Mouse (Mus musculus) adipocyte (in vitro differentiated cells): Measurements from ENCODE around the gene Nuak2.
A peak's percentile ranks its signal among the peaks of the same experiment; 100 is the strongest.

Experiments used
- DNase-seq: peaks from one replicate; pipeline ENCODE4 v3.0.0-alpha.2; 2016; ENCODE audit warnings: low spot score

Nuak2 gene

DNA sequence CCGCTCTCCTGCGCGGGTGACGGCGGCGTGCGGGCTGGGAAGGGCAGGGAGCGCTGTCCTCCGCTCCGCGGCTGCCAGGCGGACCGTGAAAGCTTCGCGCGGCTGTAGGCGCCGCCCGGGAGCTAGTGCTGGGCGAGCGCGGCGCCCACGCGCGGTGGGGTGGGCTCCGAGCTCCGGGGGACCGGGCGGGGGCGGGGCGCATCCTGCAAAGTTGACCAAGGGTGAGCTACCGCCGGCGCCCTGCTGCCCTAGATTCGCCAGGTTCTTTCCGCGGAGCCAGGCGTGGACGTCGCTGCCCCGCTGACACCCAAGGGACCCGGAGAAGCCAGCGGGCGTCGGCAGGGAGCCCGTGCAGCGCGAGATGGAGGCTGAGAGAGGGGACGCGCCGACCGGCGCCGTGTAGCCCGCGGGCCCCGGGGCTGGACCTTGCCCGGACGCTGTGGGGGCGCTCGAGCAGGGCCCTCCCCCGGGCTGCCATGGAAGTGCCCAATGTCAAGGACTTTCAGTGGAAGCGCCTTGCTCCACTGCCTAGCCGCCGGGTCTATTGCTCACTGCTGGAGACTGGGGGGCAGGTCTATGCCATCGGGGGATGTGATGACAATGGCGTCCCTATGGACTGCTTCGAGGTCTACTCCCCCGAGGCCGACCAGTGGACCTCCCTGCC lies 17.0 kb upstream of the Nuak2 start:
- DNase-seq = peak; percentile 18

DNA sequence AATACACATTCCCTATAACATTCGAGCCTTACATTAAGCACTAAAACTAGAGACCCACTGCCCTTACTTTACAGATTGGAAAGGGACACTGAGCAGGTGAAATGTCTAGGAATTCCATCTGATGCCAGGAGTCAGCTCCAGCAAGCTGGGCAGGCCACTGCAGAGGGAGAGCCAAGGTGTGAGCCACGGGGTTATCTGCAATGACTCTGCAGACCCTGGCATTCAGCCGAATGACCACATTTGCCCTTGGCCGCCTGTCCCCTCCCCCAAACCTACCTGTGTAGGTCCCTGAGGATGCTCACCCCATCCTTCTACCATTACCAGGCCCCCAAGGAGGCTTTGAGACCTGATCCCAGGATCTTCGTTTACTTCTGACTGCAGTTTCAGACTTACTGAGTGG lies 16.2 kb upstream of the Nuak2 start:
- no peak for DNase-seq

DNA sequence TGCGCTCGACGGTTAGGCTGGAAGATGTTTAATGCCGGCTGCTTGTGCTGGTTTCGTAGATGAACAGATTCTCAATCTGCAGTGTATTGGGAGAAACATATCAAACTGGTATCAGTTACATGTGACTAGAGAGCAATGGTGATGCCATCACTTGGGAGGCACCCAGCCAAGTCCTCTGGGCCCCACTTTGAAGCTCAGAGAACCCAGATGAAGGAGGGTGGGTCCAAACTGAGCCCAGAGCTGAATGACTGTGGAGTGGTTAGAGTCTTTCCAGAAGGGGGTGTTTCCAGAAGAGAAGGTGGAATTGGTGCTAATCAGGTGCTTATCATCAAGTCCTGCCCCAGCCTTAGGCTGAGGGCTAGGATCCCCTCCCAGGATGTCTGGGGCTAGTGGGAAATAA lies 14.7 kb upstream of the Nuak2 start:
- DNase-seq = no peak

DNA sequence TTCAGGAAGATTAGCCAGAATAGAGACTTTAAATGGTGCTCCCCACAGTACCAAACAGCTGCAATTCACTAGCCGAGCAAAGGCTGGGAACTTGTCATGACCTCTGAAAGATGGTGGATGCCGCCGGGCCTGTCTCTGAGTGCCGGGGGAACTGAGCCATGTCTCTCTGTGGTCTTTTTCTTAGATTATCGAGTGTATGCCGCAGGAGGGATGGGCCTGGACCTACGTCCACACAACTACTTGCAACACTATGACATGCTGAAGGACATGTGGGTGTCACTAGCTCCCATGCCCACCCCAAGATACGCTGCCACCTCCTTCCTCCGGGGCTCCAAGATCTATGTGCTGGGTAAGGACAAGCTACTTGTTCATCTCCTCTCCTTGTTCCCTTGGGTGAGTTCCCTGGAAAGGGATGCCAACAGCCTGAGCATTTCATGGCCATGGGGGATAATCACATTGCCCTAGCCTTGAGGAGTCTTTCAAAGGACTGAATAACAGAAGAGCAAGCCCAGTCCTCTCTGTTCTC lies 13.5 kb upstream of the Nuak2 start:
- no peak for DNase-seq

DNA sequence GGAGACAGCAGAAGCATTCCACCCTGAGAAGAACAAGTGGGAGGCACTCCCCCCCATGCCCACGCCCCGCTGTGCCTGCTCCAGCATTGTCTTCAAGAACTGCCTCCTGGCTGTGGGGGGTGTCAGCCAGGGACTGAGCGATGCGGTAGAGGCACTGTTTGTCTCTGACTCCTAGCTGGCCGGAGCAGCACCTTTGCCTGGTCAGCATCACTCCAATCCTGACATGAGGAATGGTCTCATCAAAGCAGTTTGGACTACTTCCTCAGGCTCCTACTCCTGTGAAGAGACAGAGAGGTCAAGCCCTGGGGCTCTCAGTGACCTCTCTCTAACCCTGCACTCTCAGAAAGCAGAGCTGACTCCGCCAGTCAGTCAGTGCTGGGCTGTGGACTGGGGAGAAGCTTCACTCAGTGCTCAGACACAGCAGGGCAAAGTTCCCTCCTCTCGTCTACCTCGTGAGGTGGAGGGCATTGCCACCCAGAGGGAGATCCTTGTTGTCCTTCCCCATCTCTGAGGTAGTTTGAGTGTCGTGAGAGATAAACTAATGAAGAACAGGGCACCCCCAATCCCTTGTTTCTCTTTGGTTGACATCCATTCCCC lies 11.2 kb upstream of the Nuak2 start:
- no peak for DNase-seq

DNA sequence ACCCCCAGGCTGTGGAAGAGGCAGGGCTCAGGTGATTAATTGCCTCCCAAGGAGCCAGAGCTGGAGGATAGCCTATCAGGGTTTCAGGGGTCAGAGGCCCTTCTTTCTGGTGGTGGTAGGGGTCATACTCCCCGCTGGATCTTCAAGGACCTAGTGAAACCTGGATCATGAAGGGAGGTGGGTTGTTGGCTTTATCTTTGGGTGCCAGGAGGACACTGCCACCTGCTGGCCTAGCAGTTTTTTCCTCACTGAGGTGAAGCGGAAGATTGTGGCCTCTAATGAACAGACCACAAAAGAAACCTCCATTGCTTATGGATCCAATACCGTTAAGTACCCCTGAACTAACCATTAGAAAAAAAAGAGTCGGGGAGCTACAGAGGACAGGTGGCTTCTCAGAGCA lies 9.8 kb upstream of the Nuak2 start:
- DNase-seq = peak; percentile 53

DNA sequence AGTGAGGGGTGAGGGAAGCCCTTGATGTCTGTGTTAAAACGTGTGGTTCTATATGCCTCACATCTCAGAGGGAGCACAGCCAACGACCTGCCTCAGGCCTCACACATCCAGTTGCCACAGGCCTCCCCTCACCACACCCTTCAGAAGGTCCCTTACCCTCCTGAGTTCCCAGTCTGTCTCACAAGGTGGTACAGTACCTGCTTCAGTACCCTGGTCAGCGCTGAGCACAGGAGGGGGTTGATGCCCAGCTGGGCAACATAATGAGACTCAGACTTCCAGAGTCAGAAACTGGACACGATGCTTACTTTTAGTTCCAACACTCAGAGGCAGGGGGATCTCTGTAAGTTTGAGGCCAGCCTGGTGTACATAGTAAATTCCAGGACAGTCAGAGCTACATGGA lies 9.1 kb upstream of the Nuak2 start:
- DNase-seq = no peak

DNA sequence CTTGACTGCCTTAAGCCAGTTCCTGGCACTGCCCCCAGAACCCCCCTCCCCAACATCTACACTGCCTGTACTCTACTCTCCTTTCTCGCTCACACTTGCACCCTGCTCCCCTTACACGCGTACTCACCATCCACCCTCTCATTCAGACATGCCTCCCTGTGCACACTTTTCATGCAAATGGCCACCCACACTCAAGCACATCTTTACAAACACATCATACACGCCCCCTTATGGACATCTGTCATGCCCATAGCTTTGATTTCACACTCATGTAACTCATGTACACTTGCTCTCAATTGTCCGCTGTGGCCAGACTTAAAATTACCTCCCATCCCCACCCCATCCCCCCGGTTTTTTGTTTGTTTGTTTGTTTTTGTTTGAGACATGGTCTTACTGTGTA lies 8.0 kb upstream of the Nuak2 start:
- DNase-seq = no peak

DNA sequence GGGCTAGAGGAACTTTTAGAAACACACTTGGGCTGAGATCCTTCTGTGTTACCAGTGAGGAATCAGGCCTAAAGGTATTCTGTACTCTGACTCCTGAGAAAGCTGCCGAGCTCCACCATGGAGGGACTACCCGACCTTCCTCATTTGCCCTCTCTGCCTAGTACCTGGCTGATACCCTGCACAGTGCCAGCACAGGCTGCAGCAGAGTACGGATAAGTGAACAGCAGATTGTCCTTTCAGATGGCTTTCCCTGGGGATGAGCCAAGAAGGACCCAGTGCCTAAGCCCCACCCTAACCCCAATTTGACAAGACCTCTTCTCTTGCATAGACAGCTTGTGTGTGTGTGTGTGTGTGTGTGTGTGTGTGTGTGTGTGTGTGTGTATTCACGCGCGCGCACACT lies 7.3 kb upstream of the Nuak2 start:
- no peak for DNase-seq

DNA sequence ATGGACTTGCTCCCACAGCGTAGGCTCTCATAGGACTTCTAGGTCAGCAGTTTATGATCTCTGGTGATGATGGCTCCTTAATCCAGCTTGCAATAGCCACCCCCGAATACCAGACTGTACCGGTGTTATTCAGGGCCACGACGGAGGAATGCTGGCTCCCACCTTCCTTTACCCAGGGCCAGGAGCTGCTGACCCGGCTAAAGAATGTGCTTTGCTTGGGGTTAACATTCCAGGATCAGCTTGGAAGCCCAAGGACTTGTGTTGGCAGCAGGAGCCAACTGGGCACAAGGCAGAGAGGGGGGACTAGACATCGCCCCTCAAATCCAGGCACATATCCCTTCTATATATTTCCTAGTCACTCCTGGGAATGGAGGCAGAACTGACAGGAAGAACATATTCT lies 5.2 kb upstream of the Nuak2 start:
- DNase-seq = no peak

DNA sequence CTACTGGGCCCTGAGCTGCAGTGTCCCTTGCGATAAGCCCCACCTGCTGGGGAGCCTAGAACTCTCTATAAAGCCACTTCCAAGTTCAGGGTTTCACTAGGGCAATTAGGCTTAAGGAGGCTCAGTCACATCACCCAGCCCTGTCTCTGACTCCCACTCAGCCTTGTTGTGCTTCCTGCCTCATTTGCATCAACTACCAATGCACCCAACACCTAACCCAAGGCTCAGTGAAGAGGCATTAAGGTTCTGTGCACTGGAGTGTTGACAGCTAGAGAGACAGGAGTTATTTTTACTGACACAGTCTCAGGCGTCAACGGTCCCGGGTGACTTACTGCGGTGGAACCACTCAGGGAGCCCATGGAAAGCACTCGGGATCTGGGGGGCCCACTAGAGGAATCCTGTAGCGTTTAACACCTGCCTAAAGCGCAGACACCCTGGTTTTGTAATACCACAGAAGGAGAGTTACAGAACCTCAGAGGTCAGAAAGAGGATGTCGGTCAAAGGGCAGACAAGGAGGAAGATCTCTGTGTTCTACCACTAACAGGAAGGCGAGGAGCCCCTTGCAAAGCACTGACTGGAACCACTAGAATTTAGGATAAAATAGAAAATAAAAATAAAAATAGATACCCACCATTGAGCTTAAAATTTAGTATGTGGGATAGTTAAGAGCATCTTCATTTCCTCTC lies 4.6 kb upstream of the Nuak2 start:
- DNase-seq = no peak

DNA sequence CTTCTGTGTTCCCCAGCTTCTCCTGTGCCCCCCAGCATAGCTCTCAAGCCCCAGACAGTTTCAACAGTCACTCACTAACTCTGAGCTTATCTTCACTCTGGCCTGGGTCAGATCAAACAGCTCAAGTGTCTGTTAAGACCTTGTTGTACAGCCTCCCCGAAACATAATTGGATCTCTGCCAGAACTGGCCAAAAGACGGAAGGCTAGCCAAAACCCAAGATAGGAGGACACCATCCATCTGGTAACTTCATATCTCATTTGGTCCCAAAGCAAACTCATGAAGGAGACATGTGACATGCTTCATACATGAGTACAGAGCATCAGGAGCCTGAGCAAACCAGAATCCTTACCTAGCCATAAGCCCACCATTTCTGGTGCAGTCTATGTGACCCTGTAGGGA lies 3.9 kb upstream of the Nuak2 start:
- no peak for DNase-seq

DNA sequence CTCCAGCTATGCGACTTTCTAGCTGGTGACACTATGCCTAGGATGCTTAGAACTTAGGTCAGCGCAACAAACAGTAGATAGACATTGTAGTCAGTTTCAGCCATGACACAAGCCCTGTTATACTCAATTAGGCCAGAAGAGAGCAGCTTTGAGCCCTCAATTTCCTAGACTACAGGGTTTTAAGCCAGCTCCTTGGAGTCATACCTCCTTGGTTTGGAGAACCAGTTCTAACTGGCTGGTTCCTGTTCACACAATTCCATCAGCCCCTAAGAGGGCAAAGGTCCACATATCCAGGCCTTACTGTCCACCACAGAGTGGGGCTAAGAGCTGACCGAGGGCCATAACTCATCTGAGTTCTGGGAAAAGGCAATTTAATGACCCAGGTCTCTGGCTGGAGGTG lies 3.2 kb upstream of the Nuak2 start:
- DNase-seq = peak; percentile 87

DNA sequence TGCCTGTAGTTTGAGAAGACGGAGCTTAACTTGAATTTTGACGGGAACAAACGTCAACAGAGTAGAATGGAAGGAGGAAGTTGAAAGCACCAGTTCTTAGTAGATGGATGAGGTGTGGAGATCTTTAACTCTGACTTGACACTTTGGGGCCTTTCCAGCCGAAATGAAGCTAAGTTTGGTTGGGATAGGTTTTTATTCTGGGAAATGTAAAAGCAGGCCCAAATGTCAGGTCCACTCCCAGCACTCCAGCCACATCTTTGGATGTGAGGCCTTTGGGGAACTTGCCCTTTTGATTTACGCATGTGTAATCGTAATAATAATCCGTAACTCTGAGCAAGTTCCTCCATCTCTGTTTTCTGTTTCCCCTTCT lies 684 bp downstream of the Nuak2 start:
- DNase-seq = peak; percentile 10

DNA sequence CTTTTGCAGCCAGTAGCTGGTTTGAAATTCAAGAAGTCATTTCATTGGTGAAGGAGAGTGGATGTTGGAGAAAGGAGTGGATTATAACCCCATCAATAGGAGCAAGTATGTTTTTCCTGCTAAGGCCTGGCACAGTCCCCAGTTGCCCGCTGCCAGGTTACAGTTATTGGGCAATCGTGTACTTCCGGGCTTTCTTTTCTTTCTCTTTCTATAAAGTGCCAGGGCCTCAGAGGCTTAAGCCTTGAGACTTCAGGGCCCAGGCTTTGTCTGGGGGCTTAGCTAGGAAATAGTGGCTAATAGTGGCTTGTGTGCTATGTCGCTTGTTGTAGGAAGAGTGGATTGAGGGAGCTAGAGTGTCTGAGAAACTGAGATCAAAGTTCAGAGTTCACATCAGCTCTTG lies 1.5 kb downstream of the Nuak2 start:
- peak; percentile 82 for DNase-seq

DNA sequence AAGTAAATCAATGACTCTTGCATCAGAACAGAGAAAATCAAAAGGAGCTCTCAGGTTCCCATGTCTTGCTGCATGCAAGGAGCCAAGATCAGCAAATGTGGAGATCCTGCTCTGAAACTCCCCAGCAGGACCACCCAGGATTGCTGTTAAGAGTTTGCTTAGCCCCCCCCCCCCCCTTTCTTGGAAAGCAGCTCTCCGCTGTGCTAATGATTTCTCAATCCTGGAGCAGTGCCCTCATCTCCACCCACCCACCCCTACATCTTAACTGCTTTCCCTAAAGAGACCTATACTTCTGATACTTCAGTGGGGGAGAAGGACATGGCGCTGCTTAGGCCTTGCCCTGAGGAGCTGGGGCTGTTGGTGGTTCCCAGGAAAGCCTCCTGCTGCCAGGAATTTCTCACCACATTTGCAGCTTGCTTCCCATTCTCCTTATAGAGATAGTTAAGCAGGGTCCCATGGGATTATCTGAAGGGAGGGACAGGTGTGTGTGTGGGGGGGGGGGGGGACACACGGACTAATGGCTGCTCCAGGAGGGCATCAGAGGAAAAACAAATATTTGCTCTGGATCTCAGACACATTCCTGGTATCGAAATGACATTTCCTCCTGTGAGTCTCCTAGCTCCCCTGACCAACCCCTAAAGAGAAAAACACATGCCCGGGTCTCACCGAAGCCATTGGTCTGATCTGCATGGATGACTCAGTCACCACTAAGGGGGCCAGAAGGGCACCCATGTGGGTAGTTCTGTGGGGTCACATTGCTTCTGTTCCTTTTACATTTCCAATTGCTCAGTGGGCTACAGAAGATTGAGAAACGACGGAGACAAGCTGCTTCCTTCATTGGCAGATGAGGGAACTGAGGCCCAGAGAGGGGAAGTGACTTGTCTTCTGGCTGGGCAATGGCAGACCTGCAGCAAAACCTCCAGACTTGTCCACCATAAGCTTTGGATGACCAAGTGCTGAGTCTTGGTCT lies 2.3 kb downstream of the Nuak2 start:
- no peak for DNase-seq

DNA sequence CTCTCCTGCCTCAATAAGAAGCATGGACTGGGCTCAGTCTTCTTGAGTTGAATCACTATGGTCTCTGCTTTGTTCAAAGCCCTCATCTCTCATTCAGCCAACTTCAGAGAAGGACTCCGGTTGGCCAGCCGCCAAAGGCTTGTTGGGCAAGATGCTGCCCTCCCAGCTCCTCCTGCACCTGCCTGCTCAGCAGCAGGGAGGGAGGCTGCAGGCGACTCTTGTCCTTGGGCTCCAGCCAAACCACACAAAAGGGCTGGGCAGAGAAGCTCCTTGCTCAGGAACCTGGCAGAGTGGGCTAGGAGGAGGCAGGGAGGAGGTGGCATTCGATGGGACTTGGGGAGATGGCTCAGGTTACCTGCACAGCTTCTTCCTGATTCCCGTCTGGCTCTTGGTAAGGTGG lies 3.3 kb downstream of the Nuak2 start:
- DNase-seq = peak; percentile 33

DNA sequence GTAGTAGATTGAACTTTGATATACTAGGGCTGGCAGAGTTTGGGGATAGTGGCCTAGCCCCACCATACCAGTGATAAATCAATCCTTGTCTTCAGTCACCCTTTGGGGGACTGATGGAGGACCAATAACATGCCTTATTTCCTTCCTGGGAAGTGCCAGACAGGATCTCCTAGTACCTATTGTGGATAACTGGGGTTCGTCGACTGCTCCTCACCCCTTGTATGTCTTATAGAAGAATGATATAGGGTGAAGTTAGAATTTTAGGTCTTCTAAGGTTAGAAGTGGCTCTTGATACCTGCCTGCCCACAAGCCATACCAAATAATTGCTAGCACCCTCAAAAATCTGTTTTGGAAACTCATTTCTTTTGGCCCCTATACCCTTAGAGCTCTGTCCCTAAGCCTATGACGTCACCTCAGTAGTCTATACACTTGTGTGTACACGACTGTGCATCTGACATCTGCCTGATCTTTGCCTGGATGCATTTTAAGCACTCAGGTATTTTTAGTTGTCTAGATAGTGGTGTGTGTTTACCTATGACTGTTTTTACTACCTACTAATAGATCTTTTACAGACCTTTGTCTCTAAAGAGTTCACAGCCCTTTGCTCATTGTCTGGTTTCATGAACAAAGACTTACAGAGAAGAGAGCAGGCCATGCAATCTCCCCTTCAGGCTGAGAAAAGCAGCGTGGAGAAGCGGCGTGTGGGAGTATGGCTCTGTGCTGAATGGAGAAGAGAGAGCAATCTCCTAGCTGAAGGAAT lies 6.1 kb downstream of the Nuak2 start:
- no peak for DNase-seq

DNA sequence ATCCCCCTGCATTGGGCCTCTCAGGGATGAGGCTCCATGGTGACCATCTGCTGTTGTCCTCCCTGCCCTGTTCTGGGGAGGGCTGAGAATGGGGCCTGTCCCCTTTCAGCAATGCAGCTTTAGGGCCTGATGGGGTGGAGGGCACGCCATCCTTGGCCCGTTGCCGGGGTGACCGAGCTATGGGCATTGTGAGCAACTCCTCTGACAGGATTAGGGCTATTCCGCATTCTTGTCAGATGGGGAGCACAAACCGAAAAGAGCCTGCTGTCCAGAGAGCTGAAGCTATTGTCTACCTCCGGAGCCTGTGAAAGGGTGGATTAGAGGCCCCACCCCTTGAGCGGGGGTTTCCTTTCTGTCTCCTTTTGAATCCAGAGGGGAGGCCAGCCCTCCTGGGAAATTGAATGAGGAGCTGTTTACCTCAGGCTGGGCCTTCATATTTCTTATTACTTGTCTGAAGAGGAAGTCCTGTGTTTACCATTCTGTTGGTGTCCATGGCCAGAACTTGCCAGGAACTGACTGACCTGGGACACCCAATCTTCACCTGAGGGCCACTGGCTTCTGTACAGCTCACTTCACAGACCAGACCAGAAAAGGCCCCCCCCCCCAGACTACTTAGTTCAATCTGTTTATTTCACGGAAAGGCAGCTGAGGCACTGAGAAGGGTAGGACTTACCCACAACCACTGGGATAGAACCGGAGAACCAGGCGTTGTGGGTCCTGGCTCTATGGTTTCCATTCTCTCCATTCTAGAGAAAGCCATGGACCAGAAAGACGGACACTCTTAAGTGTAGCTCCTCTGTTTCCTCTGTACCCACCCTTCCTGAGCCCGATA lies 7.0 kb downstream of the Nuak2 start:
- no peak for DNase-seq

DNA sequence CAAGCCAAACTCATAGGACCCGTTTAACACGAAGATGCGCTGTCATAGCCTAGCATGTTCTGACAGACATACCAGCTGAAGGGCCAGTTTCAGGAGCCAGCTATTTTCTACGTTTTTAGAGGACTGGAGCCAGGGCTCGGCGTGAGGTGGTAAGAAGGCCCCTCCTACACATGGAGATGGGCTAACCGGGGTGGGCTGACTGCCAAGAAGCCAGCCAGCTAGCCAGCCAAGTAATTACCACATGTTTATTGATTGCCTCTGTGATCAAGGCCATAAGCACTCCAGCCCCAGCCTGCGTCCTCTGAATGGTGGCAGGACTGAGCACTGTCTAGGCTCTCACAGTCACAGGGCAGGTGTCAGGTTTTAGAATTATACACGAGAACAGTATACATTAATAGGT lies 10.9 kb downstream of the Nuak2 start:
- no peak for DNase-seq

DNA sequence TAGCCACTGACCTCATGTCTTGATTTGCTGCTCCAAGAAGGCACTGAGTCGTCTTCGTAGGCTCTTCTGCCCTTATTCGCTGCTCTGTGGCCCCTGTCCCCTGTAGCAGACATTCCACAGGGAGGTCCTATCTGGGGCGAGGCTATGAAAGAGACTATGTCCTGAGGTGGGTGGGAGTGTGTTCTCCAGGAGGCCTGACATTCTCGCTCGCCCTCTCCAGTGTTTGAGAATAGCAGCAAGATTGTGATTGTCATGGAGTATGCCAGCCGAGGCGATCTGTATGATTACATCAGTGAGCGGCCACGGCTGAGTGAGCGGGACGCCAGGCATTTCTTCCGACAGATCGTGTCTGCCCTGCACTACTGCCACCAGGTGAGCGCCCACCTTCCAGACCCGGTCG lies 11.6 kb downstream of the Nuak2 start:
- DNase-seq = no peak
